Mouse (Mus musculus): ENCODE data around the gene Cd70. TPM values are rescaled to one million over a fixed set of nuclear protein-coding genes. Genes with fewer than 3 reads are reported as not detected.

The Cd70 gene
- total and polyA plus RNA-seq, 2 experiments from 2014 or later: 2.1 to 3.7 TPM

GRCm38 (mm10) chr17:57123192-57124118 lies 26.1 kb downstream of the Cd70 start:
- Histone ChIP-seq H3K9ac (replicated peaks; ENCODE audit: low read length) (no peak overlapping the region), H3K4me3 (ENCODE audit: low read length) (no peak overlapping the region), H3K27ac (no peak overlapping the region), H3K9me3 (ENCODE audit: low read length) (no peaks in the 10 kb centered on the region), H3K4me1 (ENCODE audit: insufficient read depth, low read length) (no peaks in the 10 kb centered on the region), H3K36me3 (ENCODE audit: insufficient read depth, low read length) (no peaks in the 10 kb centered on the region), H3K4me2 (ENCODE audit: low read depth, low read length) (no peak overlapping the region), H3K27me3 (ENCODE audit: insufficient read depth, low read length) (no peaks in the 10 kb centered on the region)
- no peak for ATAC-seq
- DNase-seq (ENCODE audit: low spot score): no peak
- WGBS: 86% methylated on average over 11 of the region's 11 CpGs
- TF ChIP-seq CTCF (IDR thresholded peaks at IDR 0.05; ENCODE audit: low read depth): no peak

- DNase-seq (ENCODE audit: low spot score): no peak
- Histone ChIP-seq H3K4me3 (ENCODE audit: low read length) (no peak overlapping the region), H3K27me3 (ENCODE audit: insufficient read depth, low read length) (no peaks in the 10 kb centered on the region), H3K9me3 (ENCODE audit: low read length) (no peaks in the 10 kb centered on the region), H3K4me2 (ENCODE audit: low read depth, low read length) (no peak overlapping the region), H3K9ac (replicated peaks; ENCODE audit: low read length) (no peak overlapping the region), H3K36me3 (ENCODE audit: insufficient read depth, low read length) (no peaks in the 10 kb centered on the region), H3K4me1 (ENCODE audit: insufficient read depth, low read length) (no peaks in the 10 kb centered on the region), H3K27ac (no peak overlapping the region)
- no peak for ATAC-seq
- TF ChIP-seq CTCF (IDR thresholded peaks at IDR 0.05; ENCODE audit: low read depth): no peak
- WGBS: 93% methylated on average over 2 of the region's 2 CpGs
Observed at GRCm38 (mm10) chr17:57121856-57122255, 27.7 kb downstream of the Cd70 start.

GRCm38 (mm10) chr17:57118524-57119349 lies 30.8 kb downstream of the Cd70 start:
- ATAC-seq: no peak

GRCm38 (mm10) chr17:57116801-57117200 lies 32.8 kb downstream of the Cd70 start:
- no peak overlapping the region for H3K4me3 ChIP-seq (ENCODE audit: low read length)
- no peak overlapping the region for H3K4me2 ChIP-seq (ENCODE audit: low read depth, low read length)
- no peaks in the 10 kb centered on the region for H3K4me1 ChIP-seq (ENCODE audit: insufficient read depth, low read length)
- H3K27ac ChIP-seq: no peak overlapping the region
- DNase-seq (ENCODE audit: low spot score) (no peak), ATAC-seq (no peak)
- H3K27me3 ChIP-seq (ENCODE audit: insufficient read depth, low read length): no peaks in the 10 kb centered on the region
- WGBS: 53% methylated on average over 2 of the region's 2 CpGs
- H3K9me3 ChIP-seq (ENCODE audit: low read length): no peaks in the 10 kb centered on the region
- TF ChIP-seq CTCF (IDR thresholded peaks at IDR 0.05; ENCODE audit: low read depth): no peak
- H3K36me3 ChIP-seq (ENCODE audit: insufficient read depth, low read length): no peaks in the 10 kb centered on the region
- no peak overlapping the region for H3K9ac ChIP-seq (replicated peaks; ENCODE audit: low read length)

More at GRCm38 (mm10) chr17:57118524-57119349, 30.8 kb downstream of the Cd70 start:
- Histone ChIP-seq H3K4me3 (ENCODE audit: low read length) (no peak overlapping the region), H3K36me3 (ENCODE audit: insufficient read depth, low read length) (no peaks in the 10 kb centered on the region), H3K4me1 (ENCODE audit: insufficient read depth, low read length) (no peaks in the 10 kb centered on the region), H3K27ac (no peak overlapping the region), H3K27me3 (ENCODE audit: insufficient read depth, low read length) (no peaks in the 10 kb centered on the region), H3K9ac (replicated peaks; ENCODE audit: low read length) (no peak overlapping the region), H3K4me2 (ENCODE audit: low read depth, low read length) (no peak overlapping the region), H3K9me3 (ENCODE audit: low read length) (no peaks in the 10 kb centered on the region)
- 2% methylated on average over 11 of the region's 11 CpGs for WGBS
- DNase-seq (ENCODE audit: low spot score): no peak
- no peak for TF ChIP-seq CTCF (IDR thresholded peaks at IDR 0.05; ENCODE audit: low read depth)

GRCm38 (mm10) chr17:57112768-57113474 lies 36.7 kb downstream of the Cd70 start:
- no peak for ATAC-seq
- Histone ChIP-seq H3K27me3 (ENCODE audit: insufficient read depth, low read length) (no peaks in the 10 kb centered on the region), H3K9ac (replicated peaks; ENCODE audit: low read length) (no peak overlapping the region), H3K4me3 (ENCODE audit: low read length) (no peak overlapping the region), H3K27ac (no peak overlapping the region), H3K4me1 (ENCODE audit: insufficient read depth, low read length) (no peaks in the 10 kb centered on the region), H3K9me3 (ENCODE audit: low read length) (no peaks in the 10 kb centered on the region), H3K4me2 (ENCODE audit: low read depth, low read length) (no peak overlapping the region), H3K36me3 (ENCODE audit: insufficient read depth, low read length) (no peaks in the 10 kb centered on the region)
- no peak for TF ChIP-seq CTCF (IDR thresholded peaks at IDR 0.05; ENCODE audit: low read depth)
- no peak for DNase-seq (ENCODE audit: low spot score)
- 87% methylated on average over 10 of the region's 10 CpGs for WGBS

GRCm38 (mm10) chr17:57110005-57110404 lies 39.6 kb downstream of the Cd70 start:
- H3K4me2 ChIP-seq (ENCODE audit: low read depth, low read length): no peak overlapping the region
- H3K9ac ChIP-seq (replicated peaks; ENCODE audit: low read length): no peak overlapping the region
- no peak for TF ChIP-seq CTCF (IDR thresholded peaks at IDR 0.05; ENCODE audit: low read depth)
- ATAC-seq (no peak), DNase-seq (ENCODE audit: low spot score) (no peak)
- H3K9me3 ChIP-seq (ENCODE audit: low read length): no peaks in the 10 kb centered on the region
- 90% methylated on average over 1 of the region's 1 CpGs for WGBS
- H3K27me3 ChIP-seq (ENCODE audit: insufficient read depth, low read length): no peaks in the 10 kb centered on the region
- H3K4me3 ChIP-seq (ENCODE audit: low read length): no peak overlapping the region
- no peaks in the 10 kb centered on the region for H3K4me1 ChIP-seq (ENCODE audit: insufficient read depth, low read length)
- no peaks in the 10 kb centered on the region for H3K36me3 ChIP-seq (ENCODE audit: insufficient read depth, low read length)
- no peak overlapping the region for H3K27ac ChIP-seq

All from hindbrain, postnatal 0 days (tissue).